Mouse (Mus musculus) macrophage (primary cell): ENCODE results near the gene C1ql1. TPM values are rescaled to one million over a fixed set of nuclear protein-coding genes. Genes with fewer than 3 reads are reported as not detected.

ENCODE experiments used
- H3K27ac ChIP-seq: fragments of 350-480 bp; formaldehyde crosslinking; 2 replicates; pipeline ENCODE4 v1.9.0; 2021
- H3K36me3 ChIP-seq: fragments of 350-480 bp; formaldehyde crosslinking; 2 replicates; pipeline ENCODE4 v1.9.0; 2021; ENCODE audit errors: inconsistent target
- H3K4me3 ChIP-seq: fragments of 350-480 bp; formaldehyde crosslinking; 2 replicates; pipeline ENCODE4 v1.9.0; 2021; ENCODE audit errors: inconsistent target
- H3K79me2 ChIP-seq: fragments of 350-480 bp; formaldehyde crosslinking; 2 replicates; pipeline ENCODE4 v1.9.0; 2021; ENCODE audit errors: inconsistent target
- WGBS: methylation state at CpG from one replicate; pipeline ENCODE4 v1.1.7; 2026; ENCODE audit warnings: inconsistent platforms; ENCODE audit not compliant: missing documents; 5-methylcytosine and 5-hydroxymethylcytosine counted together
- polyA plus RNA-seq: library from polyadenylated mRNA; stranded (reverse); fragments of 250-400 nt; gene quantifications from 3 replicates; pipeline ENCODE4 v1.2.4, GENCODE M21; 2018; ENCODE audit warnings: inconsistent platforms

C1ql1 gene
- polyA plus RNA-seq, 1 experiment from 2014 or later = not detected

GRCm38 (mm10) chr11:102945306-102946264, 903 bp downstream of the C1ql1 start:
- Histone ChIP-seq H3K79me2 (no peaks in the 10 kb centered on the region), H3K27ac (no peak overlapping the region), H3K4me3 (no peak overlapping the region), H3K36me3 (no peaks in the 10 kb centered on the region)
- WGBS = 7% methylated on average over 54 of the region's 54 CpGs

- Histone ChIP-seq H3K36me3 (no peaks in the 10 kb centered on the region), H3K79me2 (no peaks in the 10 kb centered on the region), H3K27ac (no peak overlapping the region), H3K4me3 (no peak overlapping the region)
- WGBS = 61% methylated on average over 5 of the region's 6 CpGs
Measured at GRCm38 (mm10) chr11:102941236-102941635, 5.3 kb downstream of the C1ql1 start.

GRCm38 (mm10) chr11:102939024-102939675, 7.3 kb downstream of the C1ql1 start:
- Histone ChIP-seq H3K4me3 (no peak overlapping the region), H3K79me2 (no peaks in the 10 kb centered on the region), H3K36me3 (no peaks in the 10 kb centered on the region), H3K27ac (no peak overlapping the region)
- 11% methylated on average over 11 of the region's 13 CpGs for WGBS

- 94% methylated on average over 3 of the region's 3 CpGs for WGBS
- no peak overlapping the region for H3K4me3 ChIP-seq
- no peak overlapping the region for H3K27ac ChIP-seq
- no peaks in the 10 kb centered on the region for H3K36me3 ChIP-seq
- no peaks in the 10 kb centered on the region for H3K79me2 ChIP-seq
Measured at GRCm38 (mm10) chr11:102937529-102938182, 8.8 kb downstream of the C1ql1 start.

GRCm38 (mm10) chr11:102936272-102936671, 10.2 kb downstream of the C1ql1 start:
- no peak overlapping the region for H3K27ac ChIP-seq
- H3K4me3 ChIP-seq = no peak overlapping the region
- WGBS = 75% methylated on average over 4 of the region's 4 CpGs
- no peaks in the 10 kb centered on the region for H3K36me3 ChIP-seq
- no peaks in the 10 kb centered on the region for H3K79me2 ChIP-seq

GRCm38 (mm10) chr11:102930672-102931071, 15.8 kb downstream of the C1ql1 start:
- no peak overlapping the region for H3K27ac ChIP-seq
- H3K79me2 ChIP-seq = no peaks in the 10 kb centered on the region
- 42% methylated on average over 10 of the region's 10 CpGs for WGBS
- no peak overlapping the region for H3K4me3 ChIP-seq
- no peaks in the 10 kb centered on the region for H3K36me3 ChIP-seq

GRCm38 (mm10) chr11:102925351-102925717, 21.2 kb downstream of the C1ql1 start:
- H3K79me2 ChIP-seq = peaks cover 44% of the 10 kb centered on the region
- 3% methylated on average over 10 of the region's 10 CpGs for WGBS
- H3K36me3 ChIP-seq = no peaks in the 10 kb centered on the region
- H3K27ac ChIP-seq = peak overlapping the region; percentile 59
- peak overlapping the region; percentile 86 for H3K4me3 ChIP-seq

- no peaks in the 10 kb centered on the region for H3K36me3 ChIP-seq
- H3K4me3 ChIP-seq = peak within 1 kb of the TSS; percentile 86
- WGBS = under 1% methylated on average over 62 of the region's 62 CpGs
- H3K27ac ChIP-seq = peak within 1 kb of the TSS; percentile 65
- peaks cover 50% of the 10 kb centered on the region for H3K79me2 ChIP-seq
Measured at GRCm38 (mm10) chr11:102924557-102925350, 21.7 kb downstream of the C1ql1 start, which contains the start of gene Kif18b. Kif18b (minus strand) TSS chr11:102925124.

- H3K27ac ChIP-seq = no peak overlapping the region
- peaks cover 82% of the 10 kb centered on the region for H3K79me2 ChIP-seq
- H3K36me3 ChIP-seq = no peaks in the 10 kb centered on the region
- 92% methylated on average over 6 of the region's 6 CpGs for WGBS
- no peak overlapping the region for H3K4me3 ChIP-seq
Measured at GRCm38 (mm10) chr11:102921491-102921890, 25.0 kb downstream of the C1ql1 start.

GRCm38 (mm10) chr11:102918077-102918476, 28.4 kb downstream of the C1ql1 start:
- WGBS = 86% methylated on average over 4 of the region's 4 CpGs
- no peak overlapping the region for H3K4me3 ChIP-seq
- H3K27ac ChIP-seq = no peak overlapping the region
- no peaks in the 10 kb centered on the region for H3K36me3 ChIP-seq
- peaks cover 77% of the 10 kb centered on the region for H3K79me2 ChIP-seq

- H3K79me2 ChIP-seq = peaks cover 50% of the 10 kb centered on the region
- WGBS = 97% methylated on average over 9 of the region's 9 CpGs
- H3K36me3 ChIP-seq = no peaks in the 10 kb centered on the region
Measured at GRCm38 (mm10) chr11:102915380-102915779, 31.1 kb downstream of the C1ql1 start.

GRCm38 (mm10) chr11:102911376-102911775, 35.1 kb downstream of the C1ql1 start:
- H3K36me3 ChIP-seq = 0 out of 2 replicates have a peak, but pooled peaks cover 5% of the 10 kb centered on the region
- 93% methylated on average over 6 of the region's 7 CpGs for WGBS
- H3K79me2 ChIP-seq = peaks cover 10% of the 10 kb centered on the region; the same call in 1 of the 2 replicates
- no peak overlapping the region for H3K4me3 ChIP-seq
- H3K27ac ChIP-seq = no peak overlapping the region

More at GRCm38 (mm10) chr11:102915380-102915779, 31.1 kb downstream of the C1ql1 start:
- no peak overlapping the region for H3K27ac ChIP-seq
- no peak overlapping the region for H3K4me3 ChIP-seq

- 92% methylated on average over 7 of the region's 7 CpGs for WGBS
- Histone ChIP-seq H3K27ac (no peak overlapping the region), H3K79me2 (no peaks in the 10 kb centered on the region), H3K36me3 (0 out of 2 replicates have a peak, but pooled peaks cover 5% of the 10 kb centered on the region), H3K4me3 (no peak overlapping the region)
Measured at GRCm38 (mm10) chr11:102903654-102904053, 42.8 kb downstream of the C1ql1 start.

- 88% methylated on average over 5 of the region's 5 CpGs for WGBS
- Histone ChIP-seq H3K36me3 (no peaks in the 10 kb centered on the region), H3K27ac (no peak overlapping the region), H3K79me2 (no peaks in the 10 kb centered on the region), H3K4me3 (no peak overlapping the region)
Measured at GRCm38 (mm10) chr11:102902107-102902506, 44.4 kb downstream of the C1ql1 start.
